Mouse (Mus musculus): ENCODE measurements around the gene Calm5.

- TF ChIP-seq CTCF (conservative IDR thresholded peaks at IDR 0.05; ENCODE audit: insufficient read depth, insufficient read length, low read depth, low read length) = no peak
- peak; percentile 94 for TF ChIP-seq POLR2A (IDR thresholded peaks at IDR 0.05; ENCODE audit: low read depth, low read length)
These were observed 39.3 kb downstream of the Calm5 start for GRCm38 (mm10) chr13:3893126-3893734.

Data from kidney, adult 2 months (tissue).